Mouse (Mus musculus): Measurements from ENCODE around the gene Kif1bp. TPM values are rescaled to one million over a fixed set of nuclear protein-coding genes. Genes with fewer than 3 reads are reported as not detected.
A peak's percentile ranks its signal among the peaks of the same experiment; 100 is the strongest.

Gene Kif1bp
- total RNA-seq, 1 experiment, result 17.3 TPM

- peaks cover 0 to 5% of the 10 kb centered on the region in 2 experiments; a peak in 2 of 4 replicates for H3K4me1 ChIP-seq (ENCODE audit: control insufficient read depth in 2 of 2, insufficient read depth in 2 of 2, low read length in 2 of 2, poor library complexity in 1 of 2)
- no peak for DNase-seq (ENCODE audit: low read depth, low spot score)
- in situ Hi-C loops (cut with MboI; ENCODE audit: low sequenced_read_pairs in 2 of 2, unreplicated experiment in 2 of 2), result no loop called here
- H3K27ac ChIP-seq (ENCODE audit: insufficient read depth, low read depth, low read length, poor library complexity, severe bottlenecking), result no peak overlapping the region
- no peaks in the 10 kb centered on the region for H3K9me3 ChIP-seq (ENCODE audit: control insufficient read depth, insufficient read depth, low read depth, low read length)
- TF ChIP-seq ZC3H11A (IDR thresholded peaks at IDR 0.05; ENCODE audit: borderline replicate concordance, low read depth, low read length) (no peak), MAFK (IDR thresholded peaks at IDR 0.05; ENCODE audit: insufficient read depth, low read depth, low read length) (no peak), CHD2 (IDR thresholded peaks at IDR 0.05; ENCODE audit: low read depth, low read length) (no peak), HCFC1 (IDR thresholded peaks at IDR 0.05; ENCODE audit: borderline replicate concordance, insufficient read depth, low read length) (no peak), ZNF384 (IDR thresholded peaks at IDR 0.05; ENCODE audit: low read depth, low read length) (no peak)
- H3K9ac ChIP-seq (ENCODE audit: insufficient read depth, low read depth, low read length, poor library complexity, severe bottlenecking), result no peak overlapping the region
- no peak overlapping the region for H3K4me3 ChIP-seq (ENCODE audit: insufficient read depth in 1 of 2, low read depth in 1 of 2, low read length in 2 of 2, poor library complexity in 1 of 2, severe bottlenecking in 1 of 2)
- H3K36me3 ChIP-seq (ENCODE audit: control insufficient read depth, insufficient read depth, low read length, poor library complexity, severe bottlenecking), result no peaks in the 10 kb centered on the region
Observed at GRCm38 (mm10) chr10:62506019-62506556, 72.2 kb downstream of the Kif1bp start.

DNA sequence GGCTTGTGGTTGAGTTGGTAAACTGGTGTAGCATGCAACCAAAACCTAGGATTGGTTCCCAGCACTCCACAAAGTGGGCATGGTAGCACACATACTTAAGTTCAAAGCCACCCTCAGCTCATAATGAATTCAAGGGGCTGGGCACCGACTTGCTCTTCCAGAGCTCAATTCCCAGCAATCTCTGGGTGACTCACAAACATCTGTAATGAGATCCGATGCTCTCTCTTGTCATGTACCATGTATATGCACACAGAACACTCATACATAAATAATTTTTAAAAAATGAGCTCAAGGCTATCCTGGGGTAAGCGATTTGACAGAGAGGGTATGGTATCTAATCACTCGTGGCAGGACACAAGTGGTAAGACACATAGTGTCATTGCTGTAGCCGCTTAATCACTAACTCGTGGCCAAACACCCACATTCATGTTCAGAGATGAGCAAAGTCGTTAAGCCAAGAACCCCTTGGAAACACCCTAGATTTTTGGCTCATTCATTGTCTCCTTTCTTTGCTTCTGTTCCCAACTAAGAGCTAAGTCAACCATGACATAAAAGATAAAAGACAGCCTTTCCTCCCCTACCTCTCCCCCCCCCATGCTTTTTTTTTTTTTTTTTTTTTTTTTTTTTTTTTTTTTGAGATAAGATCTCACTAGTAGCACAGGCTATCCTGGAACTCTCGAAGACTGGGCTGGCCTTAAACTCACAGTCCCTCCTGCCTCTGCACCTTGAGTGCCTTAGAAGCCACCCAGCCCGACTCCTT is 72.9 kb downstream of the Kif1bp start:
- no peak overlapping the region for H3K27ac ChIP-seq (ENCODE audit: insufficient read depth, low read depth, low read length, poor library complexity, severe bottlenecking)
- no peak overlapping the region for H3K9ac ChIP-seq (ENCODE audit: insufficient read depth, low read depth, low read length, poor library complexity, severe bottlenecking)
- no peak for DNase-seq (ENCODE audit: low read depth, low spot score)
- peak; percentile 79 for TF ChIP-seq ZNF384 (IDR thresholded peaks at IDR 0.05; ENCODE audit: low read depth, low read length)
- TF ChIP-seq ZC3H11A (IDR thresholded peaks at IDR 0.05; ENCODE audit: borderline replicate concordance, low read depth, low read length), result no peak
- in situ Hi-C loops (cut with MboI; ENCODE audit: low sequenced_read_pairs in 2 of 2, unreplicated experiment in 2 of 2), result no loop called here
- no peaks in the 10 kb centered on the region for H3K36me3 ChIP-seq (ENCODE audit: control insufficient read depth, insufficient read depth, low read length, poor library complexity, severe bottlenecking)
- no peak overlapping the region for H3K4me3 ChIP-seq (ENCODE audit: insufficient read depth in 1 of 2, low read depth in 1 of 2, low read length in 2 of 2, poor library complexity in 1 of 2, severe bottlenecking in 1 of 2)
- no peaks in the 10 kb centered on the region for H3K9me3 ChIP-seq (ENCODE audit: control insufficient read depth, insufficient read depth, low read depth, low read length)
- H3K4me1 ChIP-seq (ENCODE audit: control insufficient read depth in 2 of 2, insufficient read depth in 2 of 2, low read length in 2 of 2, poor library complexity in 1 of 2), result peaks cover 0 to 5% of the 10 kb centered on the region in 2 experiments; a peak in 2 of 4 replicates

GRCm38 (mm10) chr10:62503836-62504628 is 74.2 kb downstream of the Kif1bp start:
- Histone ChIP-seq H3K4me3 (ENCODE audit: insufficient read depth in 1 of 2, low read depth in 1 of 2, low read length in 2 of 2, poor library complexity in 1 of 2, severe bottlenecking in 1 of 2) (no peak overlapping the region), H3K9me3 (ENCODE audit: control insufficient read depth, insufficient read depth, low read depth, low read length) (no peaks in the 10 kb centered on the region), H3K36me3 (ENCODE audit: control insufficient read depth, insufficient read depth, low read length, poor library complexity, severe bottlenecking) (no peaks in the 10 kb centered on the region), H3K9ac (ENCODE audit: insufficient read depth, low read depth, low read length, poor library complexity, severe bottlenecking) (no peak overlapping the region), H3K27ac (ENCODE audit: insufficient read depth, low read depth, low read length, poor library complexity, severe bottlenecking) (no peak overlapping the region), H3K4me1 (ENCODE audit: control insufficient read depth in 2 of 2, insufficient read depth in 2 of 2, low read length in 2 of 2, poor library complexity in 1 of 2) (peaks cover 0 to 4% of the 10 kb centered on the region in 2 experiments; a peak in 2 of 4 replicates)
- DNase-seq (ENCODE audit: low read depth, low spot score), result no peak
- in situ Hi-C loops (cut with MboI; ENCODE audit: low sequenced_read_pairs in 2 of 2, unreplicated experiment in 2 of 2), result no loop called here
- TF ChIP-seq ZC3H11A (IDR thresholded peaks at IDR 0.05; ENCODE audit: borderline replicate concordance, low read depth, low read length), result no peak
- no peak for TF ChIP-seq MAFK (IDR thresholded peaks at IDR 0.05; ENCODE audit: insufficient read depth, low read depth, low read length)
- no peak for TF ChIP-seq CHD2 (IDR thresholded peaks at IDR 0.05; ENCODE audit: low read depth, low read length)
- TF ChIP-seq ZNF384 (IDR thresholded peaks at IDR 0.05; ENCODE audit: low read depth, low read length), result no peak
- no peak for TF ChIP-seq HCFC1 (IDR thresholded peaks at IDR 0.05; ENCODE audit: borderline replicate concordance, insufficient read depth, low read length)

DNA sequence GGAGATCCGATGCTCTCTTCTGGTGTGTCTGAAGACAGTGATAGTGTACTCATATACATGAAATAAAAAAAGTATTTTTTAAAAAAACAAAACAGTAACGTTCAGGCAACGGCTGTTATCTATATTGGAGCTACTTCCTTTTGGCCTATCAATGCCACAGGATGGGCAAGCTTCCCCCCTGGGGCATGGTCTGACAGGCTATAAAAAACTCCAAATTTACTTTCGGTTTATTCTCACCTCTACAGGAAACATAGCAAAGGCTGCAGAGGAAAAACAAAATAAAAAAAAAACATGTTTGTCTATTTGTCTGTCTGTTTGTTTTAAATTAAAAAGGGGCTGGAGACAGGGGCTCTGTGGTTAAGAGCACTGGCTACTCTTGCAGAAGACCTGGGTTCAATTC is 74.9 kb downstream of the Kif1bp start:
- H3K9ac ChIP-seq (ENCODE audit: insufficient read depth, low read depth, low read length, poor library complexity, severe bottlenecking), result no peak overlapping the region
- H3K9me3 ChIP-seq (ENCODE audit: control insufficient read depth, insufficient read depth, low read depth, low read length), result no peaks in the 10 kb centered on the region
- in situ Hi-C loops (cut with MboI; ENCODE audit: low sequenced_read_pairs in 2 of 2, unreplicated experiment in 2 of 2), result no loop called here
- H3K36me3 ChIP-seq (ENCODE audit: control insufficient read depth, insufficient read depth, low read length, poor library complexity, severe bottlenecking), result no peaks in the 10 kb centered on the region
- no peak overlapping the region for H3K27ac ChIP-seq (ENCODE audit: insufficient read depth, low read depth, low read length, poor library complexity, severe bottlenecking)
- peaks cover 0 to 2% of the 10 kb centered on the region in 2 experiments; a peak in 2 of 4 replicates for H3K4me1 ChIP-seq (ENCODE audit: control insufficient read depth in 2 of 2, insufficient read depth in 2 of 2, low read length in 2 of 2, poor library complexity in 1 of 2)
- no peak for TF ChIP-seq HCFC1 (IDR thresholded peaks at IDR 0.05; ENCODE audit: borderline replicate concordance, insufficient read depth, low read length)
- no peak for TF ChIP-seq ZNF384 (IDR thresholded peaks at IDR 0.05; ENCODE audit: low read depth, low read length)
- no peak for TF ChIP-seq MAFK (IDR thresholded peaks at IDR 0.05; ENCODE audit: insufficient read depth, low read depth, low read length)
- TF ChIP-seq ZC3H11A (IDR thresholded peaks at IDR 0.05; ENCODE audit: borderline replicate concordance, low read depth, low read length), result no peak
- TF ChIP-seq CHD2 (IDR thresholded peaks at IDR 0.05; ENCODE audit: low read depth, low read length), result no peak
- H3K4me3 ChIP-seq (ENCODE audit: insufficient read depth in 1 of 2, low read depth in 1 of 2, low read length in 2 of 2, poor library complexity in 1 of 2, severe bottlenecking in 1 of 2), result no peak overlapping the region
- DNase-seq (ENCODE audit: low read depth, low spot score), result no peak

All from ES-E14 (cell line).